Mouse (Mus musculus) heart, adult 2 months (tissue): ENCODE measurements around the gene Xylt1.

Experiments used
- CTCF ChIP-seq: fragments of 200-600 bp; IDR thresholded peaks from 2 replicates; pipeline ENCODE4 v1.8.1; 2022; ENCODE audit warnings: antibody characterized with exemption, mild to moderate bottlenecking, moderate library complexity
- EP300 ChIP-seq: fragments of 200-500 bp; IDR thresholded peaks from 2 replicates; pipeline ENCODE4 v1.6.1; 2011; ENCODE audit warnings: low read depth, low read length, control low read depth; ENCODE audit not compliant: insufficient read depth
- POLR2A ChIP-seq: fragments of 200-500 bp; IDR thresholded peaks from 2 replicates; pipeline ENCODE4 v1.6.1; 2011; ENCODE audit warnings: mild to moderate bottlenecking, low read depth, low read length, control low read depth; ENCODE audit not compliant: insufficient read depth

DNA sequence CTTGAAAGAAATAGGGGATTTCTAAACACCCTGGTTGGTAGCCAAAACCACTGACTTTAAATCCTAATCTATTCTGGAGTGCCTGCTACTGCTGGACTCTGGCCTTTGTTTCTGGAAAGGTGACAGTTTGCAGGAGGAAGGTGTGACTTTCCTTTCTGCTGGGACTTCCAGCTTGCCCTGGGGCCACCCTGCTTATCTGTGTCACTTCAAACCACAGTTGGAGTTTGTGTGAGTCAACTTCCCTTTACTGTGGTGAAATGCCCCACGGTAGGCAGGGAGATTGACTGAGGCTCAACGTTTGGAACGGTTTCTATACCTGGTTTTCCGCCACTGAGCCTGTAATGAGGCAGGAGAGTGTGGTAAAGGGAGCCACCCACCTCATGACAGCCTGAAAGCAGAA lies 13.2 kb downstream of the Xylt1 start:
- no peak for TF ChIP-seq EP300
- TF ChIP-seq POLR2A, result no peak
- TF ChIP-seq CTCF, result no peak
